In genomic region chr8:104436038-104436437, GRCm38 (mm10) we compare ENCODE assay signal across 8 mouse cellular contexts. TPM values are rescaled to one million over a fixed set of nuclear protein-coding genes. Genes with fewer than 3 reads are reported as not detected.
DNase-seq lines count a peak whose midpoint lies in the region; ATAC-seq and TF ChIP-seq lines count a peak whose summit lies in the region.

No protein-coding gene starts in this region.

- H3K79me2 ChIP-seq in MEL (ENCODE audit: control insufficient read depth, insufficient read depth, low read length, poor library complexity) (peaks cover 9% of the 10 kb centered on the region), macrophage (ENCODE audit: inconsistent target) (peaks cover 87% of the 10 kb centered on the region)

- H3K27me3 ChIP-seq in MEL (ENCODE audit: control insufficient read depth in 1 of 2, insufficient read depth in 2 of 2, low read length in 2 of 2): no peaks in the 10 kb centered on the region
- H3K27me3 ChIP-seq in hindbrain, embryonic 12.5 days: no peaks in the 10 kb centered on the region

- peak; percentile 97 for ATAC-seq in hindbrain, embryonic 12.5 days (ENCODE audit: low FRiP score)

- peaks cover 27 to 34% of the 10 kb centered on the region in 2 experiments for H3K36me3 ChIP-seq in MEL (ENCODE audit: control insufficient read depth in 1 of 2, insufficient read depth in 2 of 2, low read length in 2 of 2)
- H3K36me3 ChIP-seq in hindbrain, embryonic 12.5 days: peaks cover 90% of the 10 kb centered on the region
- peaks cover 68% of the 10 kb centered on the region for H3K36me3 ChIP-seq in macrophage (ENCODE audit: inconsistent target)

- peak in 1 of 2 experiments; percentile 52; a peak in 2 of 4 replicates for TF ChIP-seq EP300 in MEL (IDR thresholded peaks at IDR 0.05; ENCODE audit: low read depth in 1 of 2, low read length in 2 of 2)

- H3K4me3 ChIP-seq in MEL (ENCODE audit: control insufficient read depth in 1 of 2, insufficient read depth in 1 of 2, low read depth in 2 of 2, low read length in 2 of 2): no peak overlapping the region
- H3K4me3 ChIP-seq in brown adipose tissue, adult 24 weeks (ENCODE audit: insufficient read depth, low read depth, low read length): no peak overlapping the region
- H3K4me3 ChIP-seq in hindbrain, embryonic 12.5 days: no peak overlapping the region
- H3K4me3 ChIP-seq in macrophage (ENCODE audit: inconsistent target): no peak overlapping the region

- peak overlapping the region; percentile 34; the same call in 1 of the 2 replicates for H3K9ac ChIP-seq in MEL (ENCODE audit: control insufficient read depth, low read depth, low read length, poor library complexity, severe bottlenecking)
- H3K9ac ChIP-seq in hindbrain, embryonic 12.5 days: no peak overlapping the region

- H3K27ac ChIP-seq in MEL (ENCODE audit: control insufficient read depth, low read depth, low read length) (peak overlapping the region; percentile 74), macrophage (peak overlapping the region; percentile 71)
- peak overlapping the region; percentile 24; the same call in 1 of the 2 replicates for H3K27ac ChIP-seq in brown adipose tissue, adult 24 weeks (replicated peaks; ENCODE audit: low read depth, low read length)
- H3K27ac ChIP-seq in hindbrain, embryonic 12.5 days: peak overlapping the region; percentile 9; the same call in 1 of the 2 replicates

- 56% methylated on average over 12 of the region's 12 CpGs for WGBS in hindbrain, embryonic 12.5 days
- 14% methylated on average over 11 of the region's 12 CpGs for WGBS in macrophage (ENCODE audit: missing documents)

- no peak overlapping the region; the same call in 1 of the 2 replicates for H3K4me2 ChIP-seq in hindbrain, embryonic 12.5 days (replicated peaks)

- peak; percentile 91 for DNase-seq in MEL (ENCODE audit: low read depth, low spot score)
- DNase-seq in frontal cortex, postnatal 10 days (ENCODE audit: low spot score in 2 of 2): peak; percentile 92 to 93
- peak; percentile 98 for DNase-seq in layer of hippocampus, adult 9-11 months
- DNase-seq in right cerebral cortex, adult 18-20 months: peak; percentile 97
- DNase-seq in urinary bladder, postnatal 36 days (ENCODE audit: low spot score in 2 of 2): peak; percentile 92 to 98

- TF ChIP-seq CTCF in MEL (IDR thresholded peaks at IDR 0.05 in 2 of 3, conservative IDR thresholded peaks at IDR 0.05 in 1 of 3; ENCODE audit: control insufficient read depth in 1 of 3, insufficient read depth in 1 of 3, low read depth in 2 of 3, low read length in 3 of 3, poor library complexity in 1 of 3, severe bottlenecking in 1 of 3): no peak

- TF ChIP-seq RAD21 in MEL (IDR thresholded peaks at IDR 0.05; ENCODE audit: low read depth, low read length): no peak

- H3K4me1 ChIP-seq in MEL (ENCODE audit: control insufficient read depth in 1 of 2, insufficient read depth in 2 of 2, low read length in 2 of 2): peaks cover 6 to 29% of the 10 kb centered on the region in 2 experiments
- H3K4me1 ChIP-seq in brown adipose tissue, adult 24 weeks (ENCODE audit: control insufficient read depth, insufficient read depth, insufficient read length, low read length): peaks cover 13% of the 10 kb centered on the region
- H3K4me1 ChIP-seq in hindbrain, embryonic 12.5 days: peaks cover 13% of the 10 kb centered on the region

- no peaks in the 10 kb centered on the region for H3K9me3 ChIP-seq in MEL (replicated peaks; ENCODE audit: insufficient read depth, low read length)
- H3K9me3 ChIP-seq in hindbrain, embryonic 12.5 days (replicated peaks): no peaks in the 10 kb centered on the region

- TF ChIP-seq POLR2A in MEL (IDR thresholded peaks at IDR 0.05; ENCODE audit: control insufficient read depth in 1 of 2, insufficient read depth in 1 of 2, low read depth in 1 of 2, low read length in 2 of 2, poor library complexity in 1 of 2): no peak

TF ChIP-seq in MEL, 35 proteins besides CTCF, POLR2A, EP300 and RAD21 (continues in another document):
- no peak for TF ChIP-seq MEF2A (IDR thresholded peaks at IDR 0.05; ENCODE audit: extremely low read depth, insufficient replicate concordance, low read depth, low read length, poor library complexity, severe bottlenecking)
- no peak for TF ChIP-seq USF2 (IDR thresholded peaks at IDR 0.05; ENCODE audit: borderline replicate concordance in 1 of 2, insufficient read depth in 1 of 2, low read depth in 1 of 2, low read length in 2 of 2)
- no peak for TF ChIP-seq E2F4 (IDR thresholded peaks at IDR 0.05; ENCODE audit: borderline replicate concordance, low read depth, low read length)
- peak; percentile 34 for TF ChIP-seq KAT2A (conservative IDR thresholded peaks at IDR 0.05; ENCODE audit: low read depth, low read length)
- TF ChIP-seq CHD2 (IDR thresholded peaks at IDR 0.05; ENCODE audit: low read length): no peak
- no peak; the same call in 1 of the 2 replicates for TF ChIP-seq BHLHE40 (IDR thresholded peaks at IDR 0.05; ENCODE audit: borderline replicate concordance, low read depth, low read length)
- no peak for TF ChIP-seq NRF1 (IDR thresholded peaks at IDR 0.05; ENCODE audit: insufficient read depth, low read depth, low read length, poor library complexity, severe bottlenecking)
- peak; percentile 64; the same call in 1 of the 2 replicates for TF ChIP-seq ELF1 (IDR thresholded peaks at IDR 0.05; ENCODE audit: low read depth, low read length)
- TF ChIP-seq CHD1 (IDR thresholded peaks at IDR 0.05; ENCODE audit: low read depth, low read length): no peak
- no peak for TF ChIP-seq GATA1 (IDR thresholded peaks at IDR 0.05; ENCODE audit: low read depth, low read length)
- TF ChIP-seq ZKSCAN1 (IDR thresholded peaks at IDR 0.05; ENCODE audit: low read depth, low read length): no peak
- no peak for TF ChIP-seq ZNF384 (IDR thresholded peaks at IDR 0.05; ENCODE audit: low read depth, low read length)
- no peak for TF ChIP-seq SMC3 (IDR thresholded peaks at IDR 0.05; ENCODE audit: low read depth, low read length)
- TF ChIP-seq MAFK (IDR thresholded peaks at IDR 0.05; ENCODE audit: borderline replicate concordance, low read depth, low read length): no peak
- TF ChIP-seq RCOR1 (IDR thresholded peaks at IDR 0.05; ENCODE audit: low read depth, low read length): 0 out of 2 replicates have a peak, but pooled peaks have one; percentile 42
- TF ChIP-seq MAX (IDR thresholded peaks at IDR 0.05; ENCODE audit: low read length): peak; percentile 47
- TF ChIP-seq TCF12 (IDR thresholded peaks at IDR 0.05; ENCODE audit: low read depth, low read length): peak; percentile 51
- TF ChIP-seq USF1 (IDR thresholded peaks at IDR 0.05; ENCODE audit: low read depth, low read length): no peak
- TF ChIP-seq SIN3A (IDR thresholded peaks at IDR 0.05; ENCODE audit: low read length): peak; percentile 71
- no peak for TF ChIP-seq POLR2AphosphoS5 (IDR thresholded peaks at IDR 0.05; ENCODE audit: borderline replicate concordance, low read depth, low read length)
- TF ChIP-seq ETS1 (IDR thresholded peaks at IDR 0.05; ENCODE audit: low read depth, low read length): peak; percentile 99
- TF ChIP-seq MYB (IDR thresholded peaks at IDR 0.05; ENCODE audit: low read depth, low read length): no peak
- 0 out of 2 replicates have a peak, but pooled peaks have one; percentile 35 for TF ChIP-seq MYC (IDR thresholded peaks at IDR 0.05; ENCODE audit: low read depth, low read length)
- TF ChIP-seq GABPA (IDR thresholded peaks at IDR 0.05; ENCODE audit: low read depth, low read length): no peak
- TF ChIP-seq MXI1 (IDR thresholded peaks at IDR 0.05; ENCODE audit: low read depth, low read length): peak; percentile 73
- no peak for TF ChIP-seq UBTF (IDR thresholded peaks at IDR 0.05; ENCODE audit: borderline replicate concordance, insufficient read depth, low read depth, low read length)
- no peak for TF ChIP-seq ZMIZ1 (IDR thresholded peaks at IDR 0.05; ENCODE audit: low read depth, low read length)
- TF ChIP-seq ZC3H11A (IDR thresholded peaks at IDR 0.05; ENCODE audit: low read depth, low read length): no peak
- TF ChIP-seq NELFE (IDR thresholded peaks at IDR 0.05; ENCODE audit: low read depth, low read length): no peak
- 0 out of 2 replicates have a peak, but pooled peaks have one; percentile 18 for TF ChIP-seq TBP (IDR thresholded peaks at IDR 0.05; ENCODE audit: low read depth, low read length)
- TF ChIP-seq POLR2AphosphoS2 (IDR thresholded peaks at IDR 0.05; ENCODE audit: low read length): peak; percentile 59; the same call in 1 of the 2 replicates
- 0 out of 2 replicates have a peak, but pooled peaks have one; percentile 27 for TF ChIP-seq HCFC1 (IDR thresholded peaks at IDR 0.05; ENCODE audit: low read depth, low read length)
- TF ChIP-seq MAZ (IDR thresholded peaks at IDR 0.05; ENCODE audit: low read depth, low read length): peak; percentile 92

RNA-seq across cellular contexts. Expression of gene Dync1li2, which starts 6.8 kb away (rescaled TPM):
- 19.3 and 22.4 TPM in 2 replicates for total RNA-seq in MEL (2012; rRNA removed)
- polyA plus RNA-seq in MEL (2012; ENCODE audit: insufficient read depth in 1 of 2, insufficient read length in 2 of 2, low read depth in 1 of 2, low replicate concordance in 2 of 2, missing spikeins in 1 of 2) (10 to 100 TPM in 1 of 2 experiments, not detected in 1; 23.8 TPM), macrophage (2018) (33.1 to 37.5 TPM (median 36.4 TPM) in 3 replicates)
- 29.1 and 29.3 TPM in 2 replicates for polyA plus RNA-seq in brown adipose tissue, adult 24 weeks (2012; ENCODE audit: insufficient read depth, insufficient read length, missing spikeins)
- 131 and 135 TPM in 2 replicates for polyA plus RNA-seq in hindbrain, embryonic 12.5 days (2016; fragmentation: Nextera tagmentation; extraction: Ambion mirVana)
- 100 to 1,000 TPM in 22 of 26 experiments, 10 to 100 TPM in 4; 62.6 to 206 (median 146) TPM for total RNA-seq in macrophage (2018; cell fraction: chromatin; rRNA removed)
- total RNA-seq in macrophage (2018; cell fraction: cytosol; rRNA removed): 10 to 100 TPM; 25.4 to 44.7 (median 34.5) TPM
- total RNA-seq in macrophage (2018; cell fraction: nucleus; rRNA removed): 100 to 1,000 TPM in 8 of 26 experiments, 10 to 100 TPM in 18; 51.9 to 125 (median 90.2) TPM

RNA-seq across cellular contexts. Expression of gene Cmtm4, which starts 40.4 kb away (rescaled TPM):
- 6.4 and 6.5 TPM in 2 replicates for total RNA-seq in MEL (2012; rRNA removed)
- 10 to 100 TPM; 12.0 to 31.1 TPM for polyA plus RNA-seq in MEL (2012; ENCODE audit: insufficient read depth in 1 of 2, insufficient read length in 2 of 2, low read depth in 1 of 2, low replicate concordance in 2 of 2, missing spikeins in 1 of 2)
- polyA plus RNA-seq in brown adipose tissue, adult 24 weeks (2012; ENCODE audit: insufficient read depth, insufficient read length, missing spikeins): 21.5 and 32.4 TPM in 2 replicates
- 2.3 and 2.4 TPM in 2 replicates for polyA plus RNA-seq in hindbrain, embryonic 12.5 days (2016; fragmentation: Nextera tagmentation; extraction: Ambion mirVana)
- total RNA-seq in macrophage (2018; cell fraction: chromatin; rRNA removed): 10 to 100 TPM in 12 of 26 experiments, 1 to 10 TPM in 14; 2.3 to 18.3 (median 7.2) TPM
- total RNA-seq in macrophage (2018; cell fraction: cytosol; rRNA removed): 10 to 100 TPM in 10 of 26 experiments, 1 to 10 TPM in 16; 4.8 to 15.0 (median 7.8) TPM
- total RNA-seq in macrophage (2018; cell fraction: nucleus; rRNA removed): 10 to 100 TPM in 16 of 26 experiments, 1 to 10 TPM in 10; 6.0 to 22.5 (median 11.9) TPM
- polyA plus RNA-seq in macrophage (2018): 7.3 to 11.9 TPM (median 9.5 TPM) in 3 replicates

Comparison
In these comparisons a context has a peak if more than half of its experiments do, and no peak if none do; other contexts are left out.
1. H3K27ac ChIP-seq: peak in every context shown above with its lines; median percentile 74 in MEL; 71 in macrophage; 24 in brown adipose tissue, adult 24 weeks; 9 in hindbrain, embryonic 12.5 days.